In genomic region chr2:6374216-6374615, GRCm38 (mm10) we compare ENCODE assay signal across 21 mouse cellular contexts. TPM values are rescaled to one million over a fixed set of nuclear protein-coding genes. Genes with fewer than 3 reads are reported as not detected.
DNase-seq lines count a peak whose midpoint lies in the region; ATAC-seq and TF ChIP-seq lines count a peak whose summit lies in the region.
"Had no signal": no experiment of that assay in that cellular context is flagged by ENCODE, and none has a peak within 500 bp of the region (broad histone marks: within the 10 kb centered on the region; RNA-seq: fewer than 3 reads in every experiment).

No protein-coding gene starts in this region.

- H3K36me3 ChIP-seq in hindbrain, embryonic 11.5 days (ENCODE audit: control insufficient read depth, insufficient read depth, low read length) = no peaks in the 10 kb centered on the region
- H3K36me3 ChIP-seq in hindbrain, embryonic 10.5 days = no peaks in the 10 kb centered on the region
- no peaks in the 10 kb centered on the region for H3K36me3 ChIP-seq in hindbrain, embryonic 12.5 days
- no peaks in the 10 kb centered on the region for H3K36me3 ChIP-seq in lung, postnatal 0 days (ENCODE audit: insufficient read depth, low read length)
- H3K36me3 ChIP-seq: heart, embryonic 15.5 days; limb, embryonic 13.5 days; liver, embryonic 12.5 days had no signal

- peak; percentile 17 for DNase-seq in hindbrain, embryonic 11.5 days (ENCODE audit: low spot score)
- no peak for DNase-seq in hindbrain, embryonic 10.5 days (ENCODE audit: low spot score)
- DNase-seq in ES-CJ7 (ENCODE audit: low read depth, low spot score) = peak; percentile 64
- peak; percentile 28 for DNase-seq in mesoderm, embryonic 11.5 days (ENCODE audit: low read depth, low spot score)
- no peak for DNase-seq in lung, postnatal 0 days (ENCODE audit: low spot score)
- DNase-seq: adrenal gland, postnatal 36 days; cerebellum, adult 9-10 months; forebrain, postnatal 0 days; gastrocnemius, postnatal 14 days; kidney, postnatal 36 days; lung, adult 18-20 months; lung, postnatal 14 days; retina, postnatal 1 day; thymus, postnatal 25 days had no signal

- TF ChIP-seq CTCF in lung, postnatal 0 days (IDR thresholded peaks at IDR 0.05) = no peak

- TF ChIP-seq EP300 in lung, postnatal 0 days (IDR thresholded peaks at IDR 0.05) = no peak

- no peak overlapping the region for H3K9ac ChIP-seq in hindbrain, embryonic 11.5 days (ENCODE audit: low read depth, low read length)
- no peak overlapping the region for H3K9ac ChIP-seq in hindbrain, embryonic 12.5 days
- H3K9ac ChIP-seq in lung, postnatal 0 days (replicated peaks; ENCODE audit: low read depth) = no peak overlapping the region
- H3K9ac ChIP-seq: forebrain, postnatal 0 days; heart, embryonic 15.5 days; limb, embryonic 13.5 days; liver, embryonic 12.5 days had no signal

- no peak overlapping the region for H3K4me2 ChIP-seq in hindbrain, embryonic 11.5 days (replicated peaks; ENCODE audit: low read depth, low read length)
- H3K4me2 ChIP-seq in hindbrain, embryonic 12.5 days (replicated peaks) = no peak overlapping the region
- no peak overlapping the region for H3K4me2 ChIP-seq in lung, postnatal 0 days (replicated peaks; ENCODE audit: low read depth, low read length)
- H3K4me2 ChIP-seq: heart, embryonic 15.5 days; limb, embryonic 13.5 days; liver, embryonic 12.5 days had no signal

- H3K4me3 ChIP-seq in hindbrain, embryonic 11.5 days (ENCODE audit: low read depth, low read length) = no peak overlapping the region
- H3K4me3 ChIP-seq in hindbrain, embryonic 10.5 days = no peak overlapping the region
- H3K4me3 ChIP-seq in hindbrain, embryonic 12.5 days = no peak overlapping the region
- H3K4me3 ChIP-seq in lung, postnatal 0 days (ENCODE audit: low read depth, low read length) = no peak overlapping the region
- H3K4me3 ChIP-seq: heart, embryonic 15.5 days; limb, embryonic 13.5 days; liver, embryonic 12.5 days had no signal

- no peak; the same call in 1 of the 2 replicates for ATAC-seq in hindbrain, embryonic 11.5 days (ENCODE audit: low FRiP score)
- ATAC-seq in hindbrain, embryonic 12.5 days (ENCODE audit: low FRiP score) = 0 out of 2 replicates have a peak, but pooled peaks have one; percentile 54
- no peak for ATAC-seq in erythroid progenitor cell, adult 5-6 weeks (replicated peaks; ENCODE audit: low FRiP score, poor library complexity, severe bottlenecking)
- no peak for ATAC-seq in lung, postnatal 0 days
- ATAC-seq: forebrain, postnatal 0 days; intestine, embryonic 16.5 days; liver, embryonic 12.5 days had no signal

- H3K27me3 ChIP-seq in hindbrain, embryonic 11.5 days (ENCODE audit: control insufficient read depth, insufficient read depth, low read length) = no peaks in the 10 kb centered on the region
- H3K27me3 ChIP-seq in hindbrain, embryonic 10.5 days (ENCODE audit: insufficient read depth, poor library complexity, severe bottlenecking) = no peaks in the 10 kb centered on the region
- H3K27me3 ChIP-seq in hindbrain, embryonic 12.5 days = no peaks in the 10 kb centered on the region
- no peaks in the 10 kb centered on the region for H3K27me3 ChIP-seq in lung, postnatal 0 days (replicated peaks; ENCODE audit: insufficient read depth, low read length)
- H3K27me3 ChIP-seq: CH12.LX; heart, embryonic 15.5 days; limb, embryonic 13.5 days; liver, embryonic 12.5 days had no signal

- H3K9me3 ChIP-seq in hindbrain, embryonic 11.5 days (ENCODE audit: control insufficient read depth, low read length) = no peaks in the 10 kb centered on the region
- H3K9me3 ChIP-seq in hindbrain, embryonic 10.5 days = no peaks in the 10 kb centered on the region
- no peaks in the 10 kb centered on the region for H3K9me3 ChIP-seq in hindbrain, embryonic 12.5 days (replicated peaks)
- H3K9me3 ChIP-seq in lung, postnatal 0 days (ENCODE audit: low read length) = no peaks in the 10 kb centered on the region
- H3K9me3 ChIP-seq: heart, embryonic 15.5 days; limb, embryonic 13.5 days; liver, embryonic 12.5 days had no signal

- no peak overlapping the region for H3K27ac ChIP-seq in hindbrain, embryonic 11.5 days (ENCODE audit: low read depth, low read length)
- no peak overlapping the region for H3K27ac ChIP-seq in hindbrain, embryonic 10.5 days
- H3K27ac ChIP-seq in hindbrain, embryonic 12.5 days = no peak overlapping the region
- H3K27ac ChIP-seq in lung, postnatal 0 days (ENCODE audit: low read length) = no peak overlapping the region
- H3K27ac ChIP-seq: heart, embryonic 15.5 days; limb, embryonic 13.5 days; liver, embryonic 12.5 days had no signal

- 59% methylated on average over 14 of the region's 14 CpGs for WGBS in hindbrain, embryonic 11.5 days
- 73% methylated on average over 14 of the region's 14 CpGs for WGBS in hindbrain, embryonic 10.5 days
- 57% methylated on average over 14 of the region's 14 CpGs for WGBS in hindbrain, embryonic 12.5 days
- 92% methylated on average over 14 of the region's 14 CpGs for WGBS in lung, postnatal 0 days

- no peaks in the 10 kb centered on the region for H3K4me1 ChIP-seq in hindbrain, embryonic 11.5 days (replicated peaks; ENCODE audit: control insufficient read depth, insufficient read depth, low read length)
- H3K4me1 ChIP-seq in hindbrain, embryonic 10.5 days (replicated peaks) = peaks cover 18% of the 10 kb centered on the region; the same call in 1 of the 2 replicates
- H3K4me1 ChIP-seq in hindbrain, embryonic 12.5 days = no peaks in the 10 kb centered on the region
- H3K4me1 ChIP-seq in lung, postnatal 0 days (ENCODE audit: insufficient read depth, low read depth, low read length) = peaks cover 15% of the 10 kb centered on the region

RNA-seq across cellular contexts. Expression of gene Usp6nl, which starts 51.7 kb away (rescaled TPM):
- polyA plus RNA-seq in hindbrain, embryonic 11.5 days (2014; fragmentation: Nextera tagmentation; extraction: Ambion mirVana) = 12.9 and 15.8 TPM in 2 replicates
- 9.3 and 11.6 TPM in 2 replicates for polyA plus RNA-seq in hindbrain, embryonic 10.5 days (2016; fragmentation: Nextera tagmentation; extraction: Ambion mirVana)
- 15.6 and 16.3 TPM in 2 replicates for polyA plus RNA-seq in hindbrain, embryonic 12.5 days (2016; fragmentation: Nextera tagmentation; extraction: Ambion mirVana)
- 18.0 and 30.3 TPM in 2 replicates for total RNA-seq in erythroid progenitor cell, adult 5-6 weeks (2015; ENCODE audit: low replicate concordance)
- total RNA-seq in erythroid progenitor cell, adult 5-6 weeks (2017; ENCODE audit: low replicate concordance) = 26.6 and 47.0 TPM in 2 replicates
- 9.5 and 11.0 TPM in 2 replicates for polyA plus RNA-seq in lung, postnatal 0 days (2015; fragmentation: Nextera tagmentation; extraction: Ambion mirVana)

Comparison
In these comparisons a context has a peak if more than half of its experiments do, and no peak if none do; other contexts are left out.
1. DNase-seq: peak in hindbrain, embryonic 11.5 days (single experiment), ES-CJ7 (single experiment) and mesoderm, embryonic 11.5 days (single experiment); none in hindbrain, embryonic 10.5 days (single experiment) and lung, postnatal 0 days (single experiment).